Mouse (Mus musculus) NIH3T3 (cell line): ENCODE data around the gene Eps8l3.

Experiments used
- DNase-seq: peaks from one replicate; pipeline ENCODE4 v3.0.0-alpha.2; 2012; ENCODE audit warnings: low read depth

Gene Eps8l3

GRCm38 (mm10) chr3:107877005-107877404 is at the start of gene Eps8l3:
Gene Eps8l3 (plus strand): TSS chr3:107877229.
- no peak for DNase-seq

GRCm38 (mm10) chr3:107827873-107828405 is 49.1 kb upstream of the Eps8l3 start:
- DNase-seq: no peak

GRCm38 (mm10) chr3:107828518-107828917 is 48.5 kb upstream of the Eps8l3 start:
- peak; percentile 83 for DNase-seq

- peak; percentile 41 for DNase-seq
Measured at GRCm38 (mm10) chr3:107828997-107829396, 48.0 kb upstream of the Eps8l3 start.

GRCm38 (mm10) chr3:107829625-107830024 is 47.4 kb upstream of the Eps8l3 start:
- DNase-seq: peak; percentile 96

GRCm38 (mm10) chr3:107831875-107832554 is 45.0 kb upstream of the Eps8l3 start:
- DNase-seq: peak; percentile 40

GRCm38 (mm10) chr3:107832645-107833044 is 44.4 kb upstream of the Eps8l3 start:
- no peak for DNase-seq

GRCm38 (mm10) chr3:107833370-107833769 is 43.7 kb upstream of the Eps8l3 start:
- DNase-seq: peak; percentile 50

- no peak for DNase-seq
Measured at GRCm38 (mm10) chr3:107833872-107834341, 43.1 kb upstream of the Eps8l3 start.

- DNase-seq: no peak
Measured at GRCm38 (mm10) chr3:107835301-107835700, 41.7 kb upstream of the Eps8l3 start.

GRCm38 (mm10) chr3:107839855-107840254 is 37.2 kb upstream of the Eps8l3 start:
- no peak for DNase-seq

GRCm38 (mm10) chr3:107840855-107841254 is 36.2 kb upstream of the Eps8l3 start:
- peak; percentile 63 for DNase-seq

GRCm38 (mm10) chr3:107841370-107841769 is 35.7 kb upstream of the Eps8l3 start:
- peak; percentile 36 for DNase-seq

- DNase-seq: no peak
Measured at GRCm38 (mm10) chr3:107843406-107843805, 33.6 kb upstream of the Eps8l3 start.

- DNase-seq: peak; percentile 89
Measured at GRCm38 (mm10) chr3:107844001-107844400, 33.0 kb upstream of the Eps8l3 start.

- peak; percentile 46 for DNase-seq
Measured at GRCm38 (mm10) chr3:107844499-107844898, 32.5 kb upstream of the Eps8l3 start.

GRCm38 (mm10) chr3:107846175-107846574 is 30.9 kb upstream of the Eps8l3 start:
- DNase-seq: no peak

- DNase-seq: no peak
Measured at GRCm38 (mm10) chr3:107846835-107847234, 30.2 kb upstream of the Eps8l3 start.

- no peak for DNase-seq
Measured at GRCm38 (mm10) chr3:107848126-107848525, 28.9 kb upstream of the Eps8l3 start.

GRCm38 (mm10) chr3:107849000-107849692 is 27.9 kb upstream of the Eps8l3 start:
- no peak for DNase-seq

GRCm38 (mm10) chr3:107849693-107850031 is 27.4 kb upstream of the Eps8l3 start:
- no peak for DNase-seq

GRCm38 (mm10) chr3:107850418-107851031 is 26.5 kb upstream of the Eps8l3 start:
- peak; percentile 88 for DNase-seq

GRCm38 (mm10) chr3:107852786-107853185 is 24.2 kb upstream of the Eps8l3 start:
- peak; percentile 26 for DNase-seq
